Mouse (Mus musculus) cerebellum, postnatal 10 days (tissue): Measurements from ENCODE around the gene Tmem218.

ENCODE experiments used
- DNase-seq, 2 experiments: peaks; one replicate each; pipeline ENCODE4 v3.0.0; 2021; ENCODE audit warnings: mixed read lengths in 2 of 2

The Tmem218 gene

GRCm38 (mm10) chr9:37232201-37233195 lies 24.5 kb downstream of the Tmem218 start:
- no peak for DNase-seq

DNA sequence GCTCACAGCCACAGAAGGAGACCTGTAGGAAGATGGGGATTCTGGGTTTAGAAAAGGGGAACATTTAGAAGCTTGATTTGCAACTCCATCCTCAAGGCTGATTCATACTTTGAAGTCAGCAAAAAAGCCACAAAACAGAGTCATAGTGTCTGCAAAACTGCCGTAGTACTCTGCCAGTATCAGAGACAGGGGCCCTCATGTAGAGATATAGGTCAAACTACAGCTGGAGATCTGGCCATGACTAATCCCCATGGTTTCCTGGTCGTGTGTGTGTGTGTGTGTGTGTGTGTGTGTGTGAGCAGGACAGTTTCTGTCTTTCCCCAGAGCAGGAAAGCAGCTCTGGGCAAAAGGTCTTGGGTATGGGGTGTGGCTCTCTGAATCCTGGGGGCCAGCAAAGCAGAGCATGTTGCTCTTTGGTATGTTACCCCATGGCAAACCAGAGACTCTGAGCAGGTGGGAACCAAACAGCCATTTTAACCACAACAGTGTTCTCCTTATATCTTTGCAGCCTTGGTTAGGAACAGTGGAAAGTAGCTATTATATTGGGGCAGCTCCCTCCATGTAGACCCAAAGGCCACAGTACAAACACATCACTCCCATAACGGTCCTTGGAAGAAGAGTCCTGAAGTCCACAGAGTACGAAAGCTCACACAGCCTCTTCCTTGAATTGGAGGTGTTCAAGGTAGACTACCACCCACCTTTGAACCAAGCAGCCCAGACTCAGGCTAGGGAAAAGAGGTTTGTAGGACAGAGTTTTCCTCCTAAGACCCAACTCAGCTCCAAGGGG lies 28.1 kb downstream of the Tmem218 start:
- DNase-seq: no peak

DNA sequence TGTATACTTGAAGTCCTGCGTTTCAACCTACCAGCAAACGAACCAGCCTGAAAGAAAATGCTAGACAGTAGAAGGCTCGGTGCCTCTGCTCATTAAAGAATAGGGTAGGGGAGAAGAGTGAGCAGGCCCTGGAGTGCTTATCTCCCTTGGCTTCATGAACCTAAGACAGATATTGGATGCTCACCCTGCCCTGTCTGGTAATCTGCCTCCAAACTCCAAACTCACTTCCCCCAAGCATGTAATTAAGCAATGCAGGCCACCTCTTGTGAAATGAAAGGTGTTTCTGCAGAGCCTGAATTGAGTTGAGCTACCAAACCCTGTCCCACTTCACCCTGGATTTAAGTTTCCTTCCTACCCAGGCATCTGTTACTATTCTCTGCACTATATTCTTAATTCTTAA lies 34.7 kb downstream of the Tmem218 start:
- no peak for DNase-seq

DNA sequence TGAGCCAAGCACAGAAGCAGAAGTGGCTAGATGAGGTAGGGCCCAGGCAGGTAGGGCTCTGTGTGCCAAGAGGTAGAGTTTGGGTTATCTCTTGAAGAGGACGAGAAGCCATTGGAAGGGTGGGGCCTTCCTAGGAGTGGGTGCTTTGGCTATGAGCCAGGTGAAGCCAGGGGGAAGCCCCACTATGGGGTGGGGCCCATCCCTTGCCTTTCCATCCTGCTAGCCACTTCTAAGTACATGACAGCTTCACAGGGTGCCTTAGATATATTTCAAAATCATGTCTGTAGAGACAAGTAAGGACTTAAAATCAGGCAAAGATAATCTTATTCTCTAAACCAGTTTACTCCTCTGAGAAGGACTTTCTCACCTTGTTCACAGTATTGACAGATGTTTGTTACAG lies 36.6 kb downstream of the Tmem218 start:
- DNase-seq: no peak

DNA sequence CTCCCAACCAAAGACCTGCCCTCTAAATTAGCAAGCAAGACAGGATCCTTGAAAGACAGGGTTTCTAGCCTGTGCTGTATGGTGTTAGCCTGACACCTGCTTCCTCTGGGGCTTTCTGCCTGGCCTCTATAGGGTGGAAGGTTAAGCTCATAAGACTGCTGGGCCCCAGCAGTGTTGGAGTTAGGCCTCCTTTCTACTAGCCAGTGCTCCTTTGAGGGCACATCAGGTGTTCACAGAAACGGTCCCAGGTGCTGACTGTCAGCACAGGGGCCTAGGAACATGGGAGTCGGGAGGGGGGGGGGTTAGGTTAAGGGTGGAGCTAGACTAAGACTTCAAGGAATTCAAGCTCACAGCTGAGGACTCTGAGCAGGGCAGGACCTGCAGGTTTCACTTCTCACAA lies 37.4 kb downstream of the Tmem218 start:
- DNase-seq: no peak

- no peak for DNase-seq
Observed at GRCm38 (mm10) chr9:37245810-37246209, 37.8 kb downstream of the Tmem218 start.

GRCm38 (mm10) chr9:37247429-37247828 lies 39.4 kb downstream of the Tmem218 start:
- DNase-seq: peak in 1 of 2 experiments; percentile 27

DNA sequence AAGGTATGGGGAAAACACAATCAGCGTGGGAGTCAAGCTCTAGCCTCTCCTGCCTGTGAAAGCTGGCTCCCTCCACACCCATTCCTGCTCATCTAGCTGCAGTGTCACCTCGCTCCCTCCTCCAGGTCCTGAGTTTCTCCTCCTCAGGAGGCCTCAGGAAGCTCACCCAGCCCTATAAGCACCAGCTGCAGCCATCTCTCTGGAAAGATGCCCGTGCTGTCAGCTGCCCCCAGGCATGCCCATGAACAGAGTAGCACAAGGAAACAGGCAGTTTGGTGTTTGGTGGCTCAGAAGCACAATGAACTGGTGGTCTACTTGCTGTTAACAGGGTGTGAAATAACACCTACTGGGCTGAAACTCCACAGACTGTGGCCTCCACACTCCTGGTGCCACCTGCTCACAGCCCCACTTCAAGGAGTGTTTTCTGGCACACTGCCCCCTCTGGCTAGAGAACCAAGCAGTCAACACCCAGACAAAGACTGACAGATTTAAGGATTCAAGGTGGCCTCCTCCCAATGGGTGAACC lies 40.4 kb downstream of the Tmem218 start:
- DNase-seq: peak; percentile 72 to 78

DNA sequence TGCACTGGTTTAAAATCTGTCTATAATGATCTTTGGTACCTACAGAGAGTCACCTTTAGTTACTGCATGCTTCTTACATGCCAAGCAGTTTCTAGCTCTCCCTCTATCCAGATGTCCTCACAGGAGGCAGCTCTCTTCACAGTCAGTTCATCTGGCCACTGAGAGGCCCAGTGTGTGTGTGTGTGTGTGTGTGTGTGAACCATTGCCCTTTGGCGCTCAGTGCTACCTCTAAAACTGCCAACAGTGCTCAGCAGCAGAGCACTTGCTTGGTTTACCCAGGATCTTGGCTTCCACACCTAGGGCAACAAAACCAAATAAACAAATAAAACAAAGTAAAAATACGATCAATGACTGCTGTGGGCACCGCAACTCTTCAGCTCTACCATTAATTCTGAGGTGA lies 42.0 kb downstream of the Tmem218 start:
- DNase-seq: peak in 1 of 2 experiments; percentile 62

DNA sequence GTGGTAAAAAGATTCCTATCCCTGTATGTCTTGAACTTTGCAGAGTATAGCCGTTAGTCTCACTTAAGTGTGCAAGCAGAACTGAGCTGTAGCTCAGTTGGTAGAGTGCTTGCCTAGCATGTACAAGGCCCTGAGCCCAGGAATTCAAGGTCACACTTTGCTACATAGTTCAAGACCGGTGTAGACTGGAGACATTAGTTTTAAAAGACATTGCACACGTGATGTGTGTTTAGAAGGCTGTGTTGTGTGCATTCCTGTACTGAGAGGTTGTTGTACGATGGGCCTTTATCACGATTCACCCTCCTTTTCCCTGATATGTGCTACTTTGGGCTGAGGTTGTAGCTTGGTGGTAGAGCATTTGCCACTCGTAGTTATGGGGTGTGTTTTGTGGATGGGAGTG lies 42.6 kb downstream of the Tmem218 start:
- no peak for DNase-seq

DNA sequence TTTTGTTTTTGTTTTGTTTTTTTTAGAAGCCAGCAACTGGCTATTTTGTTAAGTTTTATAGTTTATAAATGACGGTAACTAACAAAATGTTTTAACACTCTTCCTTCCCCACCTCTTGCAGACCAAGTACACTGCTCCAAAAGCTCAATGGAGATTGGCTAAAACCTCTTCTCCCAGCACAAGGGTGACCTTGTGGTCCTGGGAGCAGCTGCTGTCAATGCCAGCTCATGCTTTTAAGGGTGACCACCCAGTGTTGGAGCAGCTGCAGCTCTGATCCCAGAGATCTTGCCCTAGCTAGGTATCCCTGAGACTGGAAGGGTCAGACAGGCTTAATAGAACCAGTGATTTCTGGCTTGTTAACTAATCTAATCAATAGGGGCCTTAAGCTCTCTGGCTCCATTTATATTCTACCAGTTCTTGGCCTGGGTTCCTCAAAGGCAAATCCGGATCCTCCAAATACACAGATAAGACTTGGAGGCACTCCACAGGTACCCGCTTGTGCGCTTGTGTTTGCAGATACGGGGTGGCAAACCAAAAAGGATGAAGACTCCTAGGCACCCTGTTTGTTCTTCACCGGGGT lies 46.6 kb downstream of the Tmem218 start:
- DNase-seq: no peak

- peak; percentile 67 to 69 for DNase-seq
Observed at GRCm38 (mm10) chr9:37255149-37255888, 47.3 kb downstream of the Tmem218 start, which contains the start of gene Slc37a2. Gene Slc37a2 (minus strand): TSS chr9:37255738.

GRCm38 (mm10) chr9:37255889-37256225 lies 47.8 kb downstream of the Tmem218 start:
- DNase-seq: peak; percentile 84 to 85

DNA sequence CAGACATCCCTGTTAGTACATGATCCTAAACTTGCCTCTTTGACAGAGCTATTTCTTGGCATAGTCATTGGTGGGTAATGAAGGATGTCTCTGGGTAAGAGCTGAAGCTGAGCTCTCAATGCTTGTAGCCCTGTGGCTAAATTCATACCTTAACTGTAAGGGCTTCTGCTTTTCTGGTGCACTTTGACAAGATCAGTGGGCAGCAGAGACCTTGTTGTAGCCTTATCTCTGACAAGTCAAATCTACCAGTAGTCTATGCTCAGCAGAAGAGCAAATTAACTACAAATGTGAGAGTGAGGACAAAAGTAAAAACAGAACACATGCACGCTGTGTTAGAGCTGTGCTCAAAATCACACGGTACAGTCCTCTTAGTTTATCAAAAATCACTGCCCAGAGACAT lies 58.6 kb downstream of the Tmem218 start:
- DNase-seq: no peak
